Mouse (Mus musculus) large intestine, adult 2 months (tissue): ENCODE measurements around the gene Dus3l. TPM values are rescaled to one million over a fixed set of nuclear protein-coding genes. Genes with fewer than 3 reads are reported as not detected.
A peak's percentile ranks its signal among the peaks of the same experiment; 100 is the strongest.

Experiments
- DNase-seq: peaks from one replicate; pipeline ENCODE4 v3.0.0-alpha.2; 2012; ENCODE audit warnings: low read depth, low spot score
- WGBS: fragments of 180-500 bp; shearing (Covaris S2); methylation state at CpG from one replicate; pipeline ENCODE4 v1.1.7; 2018; 5-methylcytosine and 5-hydroxymethylcytosine counted together
- polyA plus RNA-seq: library from polyadenylated mRNA; depleted of rRNA; stranded (reverse); fragments of >200 nt; gene quantifications from 2 replicates; pipeline ENCODE4 v1.2.3, GENCODE M21; 2012

Dus3l gene
- polyA plus RNA-seq, 1 experiment, result 42.7 TPM

DNA sequence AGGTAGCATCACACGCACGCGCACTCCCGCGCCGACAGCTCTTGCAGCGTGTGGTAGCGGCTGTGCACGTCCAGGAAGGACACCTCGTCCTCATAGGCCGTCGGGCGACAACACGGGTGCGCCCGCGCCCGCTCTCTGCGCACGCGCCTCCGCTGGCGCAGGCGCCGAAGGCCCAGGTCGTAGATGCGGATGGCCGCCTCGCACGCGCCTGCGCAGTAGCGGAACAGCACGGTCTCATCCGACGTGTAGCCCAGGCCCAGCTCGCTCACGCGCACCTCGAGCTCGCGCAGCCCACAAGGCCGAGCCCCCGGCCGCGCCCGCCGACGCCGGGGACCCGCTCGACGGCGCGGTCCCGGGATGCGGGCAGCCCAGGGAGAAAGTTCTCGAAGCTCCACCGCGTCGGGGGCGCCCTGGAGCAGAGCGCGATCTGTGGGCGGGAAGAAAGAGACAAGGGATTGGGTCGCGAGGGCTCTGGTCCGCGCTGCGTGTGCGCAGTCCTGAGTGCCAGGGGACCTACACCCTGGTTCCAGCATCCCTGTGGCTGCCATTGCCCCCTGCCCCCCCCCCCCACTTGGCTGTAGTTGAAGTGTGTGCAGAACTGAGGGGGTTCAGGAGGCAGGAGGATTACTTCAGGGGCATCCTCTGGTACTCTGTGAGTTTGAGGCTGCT, 13.0 kb upstream of the Dus3l start:
- 62% methylated on average over 71 of the region's 71 CpGs for WGBS
- DNase-seq, result no peak

DNA sequence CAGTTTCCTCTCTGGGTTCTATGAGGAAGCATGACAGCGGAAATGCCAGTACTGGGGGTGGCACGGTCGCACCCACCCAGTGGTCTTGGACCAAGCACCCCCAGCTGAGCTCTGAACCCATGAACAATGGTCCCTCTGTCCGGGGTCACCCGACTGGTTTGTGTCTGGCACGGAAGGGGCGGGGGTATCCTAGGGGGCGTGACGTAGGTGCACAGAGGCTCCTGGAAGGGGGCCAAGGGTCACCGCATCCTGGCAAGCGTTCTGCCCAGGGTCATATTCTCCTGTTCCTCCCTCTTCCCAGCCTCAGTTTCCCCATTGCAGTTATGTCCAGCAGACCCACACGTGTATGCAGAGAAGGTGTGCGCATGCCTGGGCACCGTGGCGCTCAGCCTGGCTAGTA, 11.1 kb upstream of the Dus3l start:
- no peak for DNase-seq
- WGBS, result 21% methylated on average over 15 of the region's 15 CpGs

- no peak for DNase-seq
- WGBS, result 26% methylated on average over 36 of the region's 36 CpGs
Measured at GRCm38 (mm10) chr17:56754271-56755185, 10.0 kb upstream of the Dus3l start.

- WGBS, result 1% methylated on average over 51 of the region's 51 CpGs
- no peak for DNase-seq
Measured at GRCm38 (mm10) chr17:56756703-56757399, 7.7 kb upstream of the Dus3l start.

DNA sequence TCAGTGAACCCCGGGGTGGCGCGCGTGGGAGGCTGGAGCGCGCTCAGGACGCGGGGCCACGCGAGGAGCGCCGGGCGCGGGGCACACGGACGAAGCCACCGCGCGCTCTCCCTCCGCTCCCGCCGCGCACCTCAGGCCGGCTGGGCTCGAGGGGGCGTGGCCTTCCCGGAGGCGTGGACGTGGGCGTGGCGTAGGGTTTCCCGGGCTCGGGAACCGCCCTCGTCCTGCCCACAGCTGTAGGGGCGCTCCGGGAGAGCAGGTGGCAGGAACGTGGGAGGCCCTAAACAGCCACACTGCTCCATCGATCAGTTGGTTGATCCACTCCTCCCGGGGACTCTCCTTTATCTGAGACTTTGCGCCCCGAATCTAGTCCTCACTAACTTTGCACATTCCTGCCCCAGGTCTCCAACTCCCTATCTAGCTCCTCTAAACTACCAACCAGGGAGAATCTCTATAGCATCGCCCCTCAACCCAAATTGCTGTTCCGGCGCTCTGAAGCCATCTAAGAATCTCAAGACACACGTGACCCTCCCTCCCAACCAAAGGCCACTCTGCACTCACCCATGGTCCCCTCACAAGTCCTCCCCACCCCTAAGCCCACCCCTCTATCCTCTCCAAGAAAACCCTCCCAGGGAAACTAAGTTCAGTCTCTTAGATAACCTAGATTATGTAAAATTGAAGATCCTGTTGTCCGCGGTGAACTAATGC, 7.0 kb upstream of the Dus3l start, which contains the start of gene Nrtn:
Gene Nrtn (minus strand): TSS at position 115 of the 708 bp plus-strand sequence.
- DNase-seq, result peak; percentile 66
- under 1% methylated on average over 47 of the region's 48 CpGs for WGBS

DNA sequence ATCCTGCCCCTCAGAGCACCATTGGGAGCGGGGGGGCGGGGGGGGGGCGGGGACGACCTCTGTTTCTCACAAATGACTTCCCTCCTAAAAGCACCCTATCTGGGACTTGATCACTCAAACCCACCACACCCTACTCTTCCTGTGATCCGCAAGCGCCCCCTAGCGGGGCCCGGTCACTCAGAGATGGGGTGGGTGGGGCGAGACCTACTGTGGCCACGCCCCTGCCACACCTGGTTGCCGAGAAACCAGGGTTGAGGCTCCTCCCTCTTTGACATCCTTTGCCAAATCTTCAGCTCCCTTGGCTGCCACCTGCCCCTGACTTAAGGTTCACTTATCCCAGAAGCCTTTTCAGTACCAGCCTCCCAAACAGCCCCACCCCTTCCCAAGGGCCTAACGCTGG, 6.4 kb upstream of the Dus3l start:
- 3% methylated on average over 12 of the region's 12 CpGs for WGBS
- DNase-seq, result peak; percentile 53

GRCm38 (mm10) chr17:56759261-56759660, 5.3 kb upstream of the Dus3l start:
- no peak for DNase-seq
- WGBS, result 72% methylated on average over 7 of the region's 7 CpGs

DNA sequence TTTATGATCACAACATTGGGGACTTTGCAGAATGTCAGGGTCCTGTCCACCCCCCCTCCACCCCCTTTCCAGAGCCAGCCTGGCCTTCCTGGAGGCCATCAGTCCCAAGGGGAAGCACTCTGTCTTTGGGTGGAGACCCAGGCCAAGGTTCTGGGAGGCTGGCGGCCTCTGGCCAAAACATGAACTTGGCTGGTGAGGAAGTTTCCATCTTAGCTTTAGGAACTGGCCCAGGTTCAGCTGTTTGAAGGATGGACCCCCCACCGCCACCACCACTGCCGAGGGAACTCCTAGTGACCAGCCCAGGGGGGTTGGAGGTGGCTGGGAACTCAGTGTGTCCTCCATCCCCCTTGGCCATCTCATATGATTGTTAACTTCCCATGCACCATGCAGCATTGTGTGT, 3.5 kb upstream of the Dus3l start:
- 64% methylated on average over 3 of the region's 3 CpGs for WGBS
- no peak for DNase-seq

- WGBS, result under 1% methylated on average over 28 of the region's 28 CpGs
- DNase-seq, result no peak
Measured at GRCm38 (mm10) chr17:56761991-56762410, 2.6 kb upstream of the Dus3l start.

DNA sequence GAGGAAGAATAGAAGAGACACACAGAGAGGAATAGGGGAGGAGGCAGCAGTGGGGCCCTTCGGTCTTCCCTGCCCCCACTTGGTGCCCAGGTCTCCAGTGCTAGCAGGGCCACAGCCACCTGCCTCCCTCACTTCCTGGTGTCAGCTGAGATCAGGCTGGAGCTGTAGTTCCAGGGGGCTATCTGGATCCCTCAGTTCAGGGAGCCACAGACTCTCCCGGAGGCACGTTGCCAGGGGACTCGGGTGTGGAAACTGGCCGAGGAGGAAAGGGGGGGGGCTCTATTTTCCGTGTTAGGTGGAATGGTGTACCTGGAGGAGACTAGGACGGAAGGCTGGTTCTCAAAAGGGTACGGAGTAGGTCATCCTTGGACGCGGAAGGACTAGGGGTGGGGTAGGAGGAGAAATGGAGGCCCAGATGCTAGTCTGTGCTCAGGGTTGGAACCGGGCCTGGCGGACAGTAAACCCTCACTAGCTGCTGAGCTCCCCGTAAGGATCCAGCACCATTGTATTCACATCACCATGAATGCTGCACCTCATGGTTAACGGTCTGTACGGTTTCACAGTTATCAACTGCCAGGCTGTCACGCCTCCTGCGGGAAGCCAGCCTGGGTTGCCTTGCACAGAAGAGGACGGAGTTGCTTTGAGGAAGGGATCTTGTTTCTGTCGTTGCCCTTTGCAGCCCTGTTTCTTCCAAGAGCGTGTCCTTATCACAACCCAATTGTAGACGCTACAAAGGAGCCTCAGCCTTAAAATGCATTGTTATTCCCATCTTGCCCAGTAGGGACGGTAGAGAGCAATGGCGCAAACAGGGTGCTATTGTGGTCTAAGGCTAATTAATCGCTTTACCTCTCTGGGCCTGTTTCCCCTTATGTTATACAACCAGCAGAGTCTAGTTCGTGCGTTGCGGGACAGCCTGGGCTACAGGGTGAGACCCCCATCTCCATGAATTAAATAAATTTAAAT, 1.5 kb upstream of the Dus3l start:
- 27% methylated on average over 27 of the region's 27 CpGs for WGBS
- DNase-seq, result peak; percentile 70

GRCm38 (mm10) chr17:56763741-56764250, 761 bp upstream of the Dus3l start:
- no peak for DNase-seq
- WGBS, result 66% methylated on average over 8 of the region's 8 CpGs

- no peak for DNase-seq
- WGBS, result 25% methylated on average over 12 of the region's 12 CpGs
Measured at GRCm38 (mm10) chr17:56765431-56765830, 874 bp downstream of the Dus3l start.

DNA sequence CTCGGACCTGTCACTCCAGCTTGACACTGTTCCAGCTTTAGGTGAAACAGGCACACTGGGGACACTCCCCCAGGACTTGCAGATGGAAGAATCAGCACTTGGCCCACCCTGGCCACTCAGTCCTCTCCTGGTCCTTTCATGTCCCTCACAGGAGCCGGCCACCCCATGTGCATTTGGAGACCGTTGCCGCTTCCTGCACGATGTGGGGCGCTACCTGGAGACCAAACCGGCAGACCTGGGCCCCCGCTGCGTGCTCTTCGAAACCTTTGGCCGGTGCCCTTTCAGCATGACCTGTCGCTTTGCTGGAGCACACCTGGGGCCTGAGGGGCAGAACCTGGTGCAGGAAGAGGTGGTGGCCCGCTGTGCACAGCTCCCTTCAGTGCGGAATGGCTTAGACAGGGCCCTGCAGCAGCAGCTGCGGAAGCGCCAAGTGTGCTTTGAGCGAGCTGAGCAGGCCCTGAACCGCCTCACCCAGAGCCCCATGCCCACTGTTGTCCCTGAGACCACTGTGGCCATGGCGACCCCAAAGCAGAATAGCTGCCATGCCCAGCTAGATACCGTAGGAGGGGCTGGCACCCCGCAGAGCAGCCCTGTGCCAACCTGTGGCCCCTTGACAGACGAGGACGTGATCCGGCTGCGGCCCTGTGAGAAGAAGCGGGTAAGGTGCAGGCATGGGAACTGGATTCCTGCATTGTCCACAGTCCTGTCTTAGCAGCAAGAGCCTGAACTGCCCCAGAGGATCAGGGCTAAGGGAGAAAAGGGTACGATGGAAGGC, 2.3 kb downstream of the Dus3l start:
- no peak for DNase-seq
- 96% methylated on average over 27 of the region's 27 CpGs for WGBS

DNA sequence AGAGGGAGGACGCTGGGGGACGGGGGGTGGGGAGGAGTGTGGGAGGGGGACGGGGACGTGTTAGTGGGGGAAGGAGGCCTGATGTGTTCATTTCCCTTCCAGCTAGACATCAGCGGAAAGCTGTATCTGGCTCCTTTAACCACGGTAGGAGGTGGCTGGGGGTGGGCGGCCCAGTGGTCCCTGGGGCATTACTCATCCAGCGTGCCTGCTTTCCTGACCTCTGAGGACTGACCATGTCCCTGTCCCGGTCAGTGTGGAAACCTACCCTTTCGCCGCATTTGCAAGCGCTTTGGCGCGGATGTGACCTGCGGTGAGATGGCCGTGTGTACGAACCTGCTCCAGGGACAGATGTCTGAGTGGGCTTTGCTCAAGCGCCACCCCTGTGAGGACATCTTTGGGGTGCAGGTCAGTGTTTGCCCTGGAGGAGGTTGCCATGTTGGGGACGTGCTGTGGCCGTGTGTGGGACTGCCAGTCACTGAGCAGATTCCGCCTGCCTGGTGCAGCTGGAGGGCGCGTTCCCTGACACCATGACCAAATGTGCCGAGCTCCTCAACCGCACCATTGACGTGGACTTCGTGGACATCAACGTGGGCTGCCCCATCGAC, 3.1 kb downstream of the Dus3l start:
- DNase-seq, result no peak
- WGBS, result 95% methylated on average over 29 of the region's 29 CpGs

GRCm38 (mm10) chr17:56768941-56769340, 4.4 kb downstream of the Dus3l start:
- no peak for DNase-seq
- whole genome bisulfite sequencing, result 90% methylated on average over 11 of the region's 11 CpGs

- DNase-seq, result no peak
- 95% methylated on average over 5 of the region's 5 CpGs for WGBS
Measured at GRCm38 (mm10) chr17:56769950-56770349, 5.4 kb downstream of the Dus3l start, which contains the start of gene Prr22. Gene Prr22, plus strand, starts transcription at chr17:56770250.

- WGBS, result 95% methylated on average over 11 of the region's 11 CpGs
- no peak for DNase-seq
Measured at GRCm38 (mm10) chr17:56777568-56777967, 13.0 kb downstream of the Dus3l start.
